Mouse (Mus musculus) G1E-ER4 (cell line): Measurements from ENCODE around the gene Cep41. TPM values are rescaled to one million over a fixed set of nuclear protein-coding genes. Genes with fewer than 3 reads are reported as not detected.

ENCODE experiments used
- GATA1 ChIP-seq: IDR thresholded peaks from one replicate; pipeline ENCODE4 v1.8.0; 2012; ENCODE audit warnings: low read length, inconsistent platforms
- polyA plus RNA-seq: library from polyadenylated mRNA; stranded (reverse); fragments of >175 nt; gene quantifications from 2 replicates; pipeline ENCODE4 v1.2.3, GENCODE M21; 2012

Gene Cep41
- polyA plus RNA-seq, 1 experiment: 84.8 TPM

DNA sequence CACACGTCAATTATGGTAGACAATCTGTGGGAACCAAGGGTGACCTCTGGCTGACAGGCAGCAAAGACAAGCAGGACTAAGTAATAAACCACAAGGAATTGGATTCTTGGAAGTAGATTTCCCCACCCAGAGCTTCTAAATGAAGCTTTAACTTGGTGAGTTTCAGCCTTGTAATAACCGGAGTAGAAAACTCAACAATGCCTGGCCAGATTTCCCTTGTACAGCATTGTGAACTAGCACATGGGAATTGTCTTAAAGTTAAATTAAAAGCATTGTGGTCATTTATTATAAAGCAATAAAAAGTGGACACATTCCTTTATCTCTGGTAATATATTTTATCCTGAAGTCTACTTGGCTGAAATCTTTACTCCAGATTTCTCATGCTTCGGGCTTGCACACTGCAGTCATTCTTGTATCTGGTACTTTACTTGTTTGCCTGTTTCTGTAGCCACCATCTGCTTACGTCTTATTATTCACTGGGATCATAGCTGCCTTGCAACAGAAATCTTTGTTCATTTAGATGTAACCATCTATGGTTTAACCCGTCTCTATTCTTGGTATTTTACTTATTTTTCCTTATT is 21.4 kb upstream of the Cep41 start:
- no peak for TF ChIP-seq GATA1

DNA sequence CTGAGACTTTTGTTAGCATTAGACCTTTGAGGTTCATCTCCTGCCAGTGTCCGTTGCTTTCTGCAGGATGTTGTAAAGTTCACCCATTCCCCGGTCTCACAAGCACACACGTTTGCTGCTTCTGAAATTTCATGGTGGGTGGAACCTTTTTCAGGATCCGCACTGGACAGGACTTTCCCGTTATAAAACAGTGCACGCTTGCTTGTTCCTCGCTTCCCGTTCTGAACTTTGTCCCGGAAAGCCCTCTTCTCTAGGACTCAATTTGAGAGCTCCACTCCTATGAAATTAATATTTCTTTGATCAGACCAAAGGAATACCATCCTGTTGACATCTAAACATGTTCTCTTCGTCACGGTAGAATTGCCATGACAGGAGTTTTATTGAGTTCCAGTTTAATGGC is 20.3 kb upstream of the Cep41 start:
- TF ChIP-seq GATA1: no peak

DNA sequence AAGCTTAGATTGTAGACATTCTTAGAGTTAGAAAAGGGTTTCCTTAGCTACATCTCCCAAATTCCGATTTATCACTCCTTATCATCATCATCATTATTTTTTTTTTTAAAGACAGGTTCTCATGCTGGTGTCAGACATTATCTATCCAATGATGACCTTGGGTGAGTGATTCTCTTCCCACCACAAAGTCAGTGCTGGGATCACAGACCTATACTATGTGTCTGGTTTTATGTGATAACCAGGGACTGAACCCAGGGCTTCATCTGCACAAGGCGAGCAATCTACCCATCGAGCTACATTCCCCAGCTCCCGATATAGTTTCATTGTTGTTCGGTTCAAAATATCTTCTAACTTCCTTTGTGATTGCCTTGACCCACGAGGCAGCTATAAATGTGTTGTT is 19.9 kb upstream of the Cep41 start:
- peak; percentile 63 for TF ChIP-seq GATA1

DNA sequence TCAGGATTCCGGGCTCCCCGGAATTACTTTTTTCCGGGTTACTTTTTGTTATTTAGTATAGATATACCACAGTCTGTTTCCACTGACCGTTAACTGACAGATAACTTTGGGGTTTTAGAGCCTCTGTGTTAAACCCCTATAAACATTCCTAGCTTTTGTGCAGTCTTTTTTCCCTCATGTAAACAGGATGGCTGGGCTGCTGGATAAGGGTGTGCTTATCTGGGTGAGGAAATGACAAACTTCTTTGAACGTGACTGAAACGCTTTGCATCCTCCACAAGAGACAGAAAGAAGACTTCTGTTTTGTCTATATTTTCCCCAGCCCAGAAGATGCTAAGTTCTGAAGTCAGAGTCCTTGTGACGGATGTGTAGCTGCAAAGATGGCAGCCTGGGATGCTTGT is 18.9 kb upstream of the Cep41 start:
- peak; percentile 84 for TF ChIP-seq GATA1

DNA sequence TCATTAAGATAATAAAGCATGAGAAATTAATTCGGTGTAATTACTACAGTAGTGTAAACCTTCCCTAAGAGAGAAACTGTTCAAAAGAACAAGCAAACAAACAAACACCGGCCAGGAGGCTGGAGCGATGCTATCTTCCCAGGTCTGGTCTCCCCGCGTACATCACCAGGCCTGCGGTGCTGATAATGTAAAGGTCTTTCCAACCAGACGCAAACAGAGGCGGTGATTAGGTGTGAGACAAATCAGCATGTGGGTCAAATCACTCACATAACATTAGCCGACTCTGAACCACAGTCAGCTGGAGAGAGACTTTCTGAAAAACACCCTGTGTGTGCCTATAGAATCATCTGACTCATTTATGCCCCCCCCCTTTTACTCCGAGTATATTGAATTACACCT is 17.8 kb upstream of the Cep41 start:
- peak; percentile 56 for TF ChIP-seq GATA1

DNA sequence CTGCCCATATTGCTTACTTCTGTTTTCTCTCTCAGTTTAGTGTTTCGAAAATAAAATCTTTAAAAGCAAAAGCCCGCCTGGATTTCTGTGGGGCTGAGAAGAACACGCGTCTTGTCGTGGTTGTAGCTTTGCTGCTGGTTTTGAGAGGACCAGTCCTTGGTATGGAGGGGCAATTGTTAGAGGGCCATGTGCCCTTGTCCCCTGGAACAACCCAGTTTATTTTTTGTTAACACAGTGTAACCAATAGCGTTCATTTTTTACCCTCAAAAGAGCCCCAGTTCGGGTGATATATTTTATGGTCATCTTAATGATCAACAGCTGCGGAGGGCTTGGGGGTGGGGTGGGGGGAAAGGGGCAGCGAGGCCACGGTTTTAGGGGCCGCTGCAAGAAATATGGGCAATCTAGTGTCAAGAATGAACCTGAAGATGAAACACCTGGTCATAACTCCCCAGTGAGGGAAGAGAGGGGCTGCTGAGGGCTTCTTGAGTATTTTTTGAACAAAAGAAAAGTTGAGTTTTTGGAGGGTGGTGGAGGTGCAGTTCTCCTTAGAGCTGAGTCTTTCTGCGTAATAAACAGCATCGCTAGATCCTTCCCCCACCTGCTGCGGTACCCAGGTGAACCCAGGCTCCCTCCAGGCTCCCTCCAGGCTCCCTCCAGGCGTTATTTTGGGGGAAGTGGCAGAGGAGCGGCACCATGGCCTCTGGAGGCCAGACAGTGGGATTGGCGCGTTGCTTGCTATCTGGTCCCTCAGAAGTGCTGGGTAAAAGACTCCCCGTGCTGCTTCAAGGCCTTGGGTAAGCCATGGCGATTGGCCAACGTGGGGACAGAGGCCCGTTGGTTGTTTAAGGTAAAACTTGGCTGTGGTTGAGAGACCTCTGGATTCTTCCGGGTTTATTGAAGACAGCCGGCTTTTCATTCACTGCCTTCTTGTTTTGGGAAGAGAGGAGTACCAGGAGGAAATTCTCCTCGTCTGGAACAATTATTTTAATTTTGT is 17.1 kb upstream of the Cep41 start:
- no peak for TF ChIP-seq GATA1

DNA sequence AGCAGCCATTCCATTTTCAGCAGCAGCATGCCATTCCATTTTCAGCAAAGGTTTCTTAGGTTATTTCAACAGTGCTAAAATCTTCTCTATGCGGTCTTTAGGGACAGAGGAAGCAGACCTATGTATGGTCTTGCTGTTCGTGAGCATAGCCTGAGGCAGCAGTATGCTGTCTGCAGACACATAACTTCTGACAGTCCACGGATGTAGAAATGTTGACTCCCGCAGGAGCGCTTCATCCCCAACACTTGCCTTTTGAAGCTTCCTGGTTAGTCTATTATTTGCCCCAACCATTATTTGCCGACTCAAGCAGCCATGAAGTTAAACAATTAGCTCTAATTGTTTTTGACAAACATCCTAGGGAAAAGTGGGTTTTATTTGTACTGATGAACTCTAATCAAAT is 15.6 kb upstream of the Cep41 start:
- TF ChIP-seq GATA1: no peak

DNA sequence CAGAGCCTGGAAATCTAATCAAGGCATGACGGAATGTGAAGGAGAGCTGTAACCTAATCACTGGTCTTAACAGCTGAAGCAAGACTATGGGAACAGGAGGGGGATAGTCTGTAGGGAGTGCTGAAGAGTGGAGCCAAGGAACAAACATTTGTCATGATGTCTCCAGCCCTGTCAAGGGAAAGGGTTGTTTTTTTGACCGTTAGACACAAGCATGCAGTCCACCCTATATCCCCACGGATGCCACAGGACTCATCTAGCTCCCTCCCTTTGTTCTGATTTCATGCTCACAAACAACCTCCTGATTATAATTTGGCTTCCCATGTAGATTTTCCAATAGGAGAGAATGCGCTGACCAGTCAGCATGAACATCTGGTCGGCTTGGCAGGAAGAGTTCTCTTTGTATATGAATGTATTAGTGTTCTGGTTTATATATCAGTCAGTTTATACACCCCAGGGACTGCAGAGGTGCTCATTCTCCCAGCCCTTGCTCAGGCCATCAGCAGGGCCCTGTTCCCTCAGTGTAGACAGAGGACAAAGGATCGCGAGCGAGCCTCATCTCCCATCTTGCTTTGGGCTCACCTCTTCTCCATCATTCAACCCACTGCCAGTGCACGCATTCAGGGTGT is 10.5 kb upstream of the Cep41 start:
- no peak for TF ChIP-seq GATA1

DNA sequence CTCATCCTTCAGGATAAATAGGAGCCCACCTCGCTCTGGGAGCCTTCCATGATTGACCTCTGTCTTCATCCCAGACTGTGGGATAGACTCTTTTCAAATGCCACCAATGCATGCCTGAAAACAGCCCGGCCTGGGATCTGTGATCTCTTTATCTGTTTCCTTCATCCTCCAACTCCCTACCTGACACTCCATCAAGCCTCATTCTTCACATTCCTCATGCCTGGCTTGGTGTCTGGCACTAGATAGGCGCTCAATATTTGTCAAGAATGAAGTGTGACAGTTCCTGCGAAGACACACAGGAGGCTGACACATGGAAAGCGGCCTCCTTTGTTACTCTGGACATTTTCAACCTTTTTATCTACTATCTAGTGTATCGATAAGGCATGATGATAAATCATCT is 9.9 kb upstream of the Cep41 start:
- TF ChIP-seq GATA1: no peak

DNA sequence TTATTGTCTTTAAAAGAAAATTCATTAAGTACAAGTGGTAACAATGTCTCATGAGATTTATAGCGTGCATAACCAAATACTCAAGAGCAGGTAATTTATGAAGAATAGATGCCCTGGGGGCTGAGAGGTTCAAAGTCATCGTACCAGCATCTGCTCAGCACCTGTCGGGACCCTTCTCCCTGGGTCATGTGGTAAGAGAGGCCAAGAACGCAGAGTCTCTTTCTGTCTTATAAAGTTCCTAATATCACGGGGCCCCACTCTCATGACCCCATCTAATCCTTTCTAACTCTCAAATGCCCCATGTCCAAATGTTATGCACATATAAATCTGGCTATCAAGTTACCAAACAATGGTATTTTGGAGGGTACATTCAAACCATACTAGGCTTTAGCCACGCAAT is 9.3 kb upstream of the Cep41 start:
- TF ChIP-seq GATA1: no peak

DNA sequence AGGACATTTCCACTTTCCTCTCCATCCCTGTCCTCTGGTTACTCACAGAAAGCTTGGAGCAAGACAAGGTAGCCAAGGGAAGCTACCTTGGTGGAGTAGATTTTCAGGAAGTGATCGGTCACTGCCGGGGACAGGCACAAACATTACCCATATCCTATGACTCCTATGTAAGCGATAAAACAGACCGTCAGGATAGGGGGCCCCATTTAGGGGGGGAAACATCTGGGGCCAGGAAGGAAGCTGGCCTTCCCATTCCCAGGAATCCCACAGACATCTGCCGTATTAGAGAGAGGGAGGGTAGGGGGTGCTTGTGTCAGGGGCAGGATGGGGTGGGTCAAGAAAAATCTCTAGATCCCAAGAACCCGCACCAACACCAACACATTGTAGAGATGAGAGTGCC is 6.6 kb upstream of the Cep41 start:
- no peak for TF ChIP-seq GATA1

DNA sequence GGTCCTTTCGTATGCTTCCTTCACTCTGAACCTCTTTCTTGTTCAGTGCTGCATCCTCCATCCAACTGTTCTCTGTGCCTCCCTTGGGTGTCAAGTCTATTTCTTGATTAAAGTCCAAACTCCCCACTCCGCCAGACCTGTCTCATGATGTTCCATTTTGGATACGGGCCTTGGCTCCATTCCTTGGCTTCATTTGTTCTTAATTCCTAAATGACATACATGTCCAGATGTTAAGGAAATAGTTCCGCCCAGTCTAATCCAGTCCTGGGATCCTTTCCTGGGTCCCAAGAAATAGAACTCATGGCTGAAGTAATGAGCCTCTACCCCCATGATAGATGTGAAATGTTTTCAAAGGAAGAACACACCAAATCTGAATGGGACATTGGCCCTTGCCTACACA is 4.5 kb upstream of the Cep41 start:
- no peak for TF ChIP-seq GATA1

DNA sequence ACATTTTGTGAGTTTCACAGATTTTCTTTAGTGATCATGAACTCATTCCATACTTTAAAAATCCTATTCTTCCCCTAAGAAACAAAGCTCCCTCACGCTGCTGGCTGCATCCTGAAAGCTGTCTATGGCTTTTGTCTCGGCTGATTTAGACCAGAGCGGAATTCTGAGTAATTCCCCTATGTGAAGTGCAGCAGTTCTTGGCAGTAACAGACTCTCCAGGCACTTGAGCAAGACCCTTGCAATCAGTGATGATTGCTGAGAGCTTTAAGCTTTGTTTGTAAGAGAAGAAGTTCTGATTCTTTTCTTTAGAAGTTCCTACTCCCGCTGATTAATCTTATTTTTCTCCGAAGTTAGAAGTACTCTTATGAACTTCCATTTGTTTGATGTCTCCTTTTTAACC is 3.9 kb upstream of the Cep41 start:
- no peak for TF ChIP-seq GATA1

DNA sequence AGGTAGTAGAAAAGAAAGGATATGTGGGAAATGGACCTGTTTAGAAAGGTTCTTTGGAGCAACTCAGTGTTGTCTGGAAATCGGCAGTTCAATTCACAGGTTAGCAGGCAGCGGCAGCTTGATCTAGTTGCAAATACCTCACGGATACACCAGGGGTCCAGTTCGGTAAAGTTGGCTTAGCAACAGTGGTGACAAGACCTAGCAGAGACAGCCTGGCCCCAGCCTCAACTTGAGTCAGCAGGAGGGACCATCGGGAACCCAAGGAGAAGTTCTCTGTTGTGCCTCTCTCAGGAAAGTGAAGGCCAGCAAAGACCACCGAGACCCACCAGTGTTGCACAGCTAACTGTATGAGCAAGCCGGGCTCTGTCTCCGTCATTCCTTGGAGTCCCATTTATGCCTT is 1.6 kb upstream of the Cep41 start:
- no peak for TF ChIP-seq GATA1

DNA sequence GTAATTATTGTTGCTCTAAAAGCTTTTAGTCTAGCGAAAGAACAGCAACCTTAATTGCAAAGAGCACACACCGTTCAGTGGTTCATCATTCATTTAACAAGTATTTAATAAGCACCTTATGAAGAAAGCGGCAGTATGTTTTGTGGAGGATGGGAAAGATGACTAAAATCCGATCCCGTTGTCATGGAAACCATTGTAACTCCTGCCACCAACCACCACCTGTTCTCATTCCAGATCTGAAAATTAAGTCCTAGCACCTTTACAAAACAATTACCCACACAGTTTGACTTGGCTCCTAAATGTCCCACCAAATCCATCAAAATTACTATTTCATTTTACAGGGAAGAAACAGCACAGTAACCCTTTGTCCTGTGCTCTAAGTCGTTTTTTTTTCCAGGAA is 660 bp upstream of the Cep41 start:
- no peak for TF ChIP-seq GATA1

DNA sequence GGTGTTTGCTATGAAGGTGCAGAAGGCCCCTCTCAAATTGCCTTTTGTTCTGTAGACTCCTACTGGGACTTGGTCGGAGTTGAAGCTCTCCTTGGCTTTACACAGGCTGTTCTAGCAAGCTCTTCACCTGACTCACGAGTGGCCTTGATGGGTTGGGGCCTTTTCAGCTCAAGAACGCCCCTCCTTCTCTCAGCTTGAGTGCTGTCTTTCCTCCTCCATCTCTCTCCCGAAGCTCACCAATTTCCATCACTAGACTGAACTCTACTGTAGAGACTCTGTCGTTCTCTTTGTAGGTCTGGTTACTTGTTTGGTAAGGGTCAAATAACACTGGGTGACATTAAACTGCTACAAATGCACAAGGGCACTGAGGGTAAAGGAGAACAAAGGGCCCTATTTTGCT is 723 bp downstream of the Cep41 start:
- TF ChIP-seq GATA1: no peak

DNA sequence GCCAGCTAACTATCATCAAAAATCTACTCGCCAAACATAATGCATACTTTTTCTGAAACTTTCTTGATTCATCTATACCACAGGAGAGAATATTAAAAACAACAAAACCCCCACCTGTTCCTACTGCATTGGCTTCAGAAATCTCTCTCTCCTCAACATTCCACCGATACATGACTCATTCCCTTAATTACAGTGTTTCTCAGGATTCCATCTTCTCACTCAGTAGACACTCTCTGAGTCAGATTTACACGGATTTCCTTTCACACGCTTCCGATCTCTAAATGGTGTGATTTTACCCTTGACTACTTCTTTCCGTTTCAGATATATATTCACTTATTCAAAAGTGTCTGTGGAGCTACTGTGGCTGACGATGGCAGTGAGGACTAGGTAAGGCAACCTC is 6.4 kb downstream of the Cep41 start:
- TF ChIP-seq GATA1: no peak
